Mouse (Mus musculus): ENCODE measurements at regions not wholly inside any gene's neighbourhood (a gene's known extent, or its start where the extent isn't known, plus 50 kb on each side); places are given as distances from the start of the nearest gene placed in this dataset.

GRCm38 (mm10) chr1:184589277-184589676 is 143.1 kb downstream of the Hlx start:
- TF ChIP-seq POLR2AphosphoS2 (IDR thresholded peaks at IDR 0.05; ENCODE audit: insufficient read length, low read depth) (no peak), TCF12 (IDR thresholded peaks at IDR 0.05; ENCODE audit: insufficient read depth, poor library complexity, severe bottlenecking) (no peak), REST (IDR thresholded peaks at IDR 0.05; ENCODE audit: insufficient read depth, insufficient read length) (no peak), MAX (IDR thresholded peaks at IDR 0.05; ENCODE audit: low read depth) (no peak), POLR2A (IDR thresholded peaks at IDR 0.05; ENCODE audit: insufficient read length, low read depth) (no peak), SRF (IDR thresholded peaks at IDR 0.05; ENCODE audit: control insufficient read depth, insufficient read length, low read depth) (no peak), TCF3 (IDR thresholded peaks at IDR 0.05; ENCODE audit: insufficient read length, low read depth) (no peak), USF1 (IDR thresholded peaks at IDR 0.05; ENCODE audit: low read depth) (no peak)
